Mouse (Mus musculus): ENCODE data around the gene Cyp2c70. TPM values are rescaled to one million over a fixed set of nuclear protein-coding genes. Genes with fewer than 3 reads are reported as not detected.
"Not testable (repeated sequence)": the region's sequence is repeated elsewhere in the genome, so short reads cannot be mapped to it uniquely, and the experiment has no call there.

The Cyp2c70 gene
- polyA plus RNA-seq, 1 experiment from 2014 or later, result 5.9 TPM

DNA sequence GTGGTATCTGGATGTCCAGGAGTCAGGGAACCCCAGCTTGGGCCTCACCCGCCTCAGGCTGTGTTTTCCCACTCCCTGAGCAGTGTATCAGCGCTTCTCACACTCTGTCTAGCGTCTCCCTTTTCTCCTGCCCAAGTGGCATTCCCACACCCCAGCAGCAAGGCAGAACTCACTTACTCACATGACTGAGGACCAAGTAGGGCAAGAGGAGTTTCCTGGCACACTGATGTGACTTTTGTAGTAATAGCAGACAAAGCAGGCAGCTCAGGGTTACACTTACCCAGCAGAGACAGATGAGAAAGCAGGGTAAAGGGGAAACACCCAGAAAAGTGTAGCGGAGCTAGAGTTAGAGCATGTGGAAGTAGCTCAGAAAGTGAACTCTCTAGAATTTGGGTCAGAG is 8.8 kb downstream of the Cyp2c70 start:
- WGBS (ENCODE audit: insufficient replicate concordance), result 66% methylated on average over 4 of the region's 4 CpGs
- H3K9me3 ChIP-seq (replicated peaks), result no peaks in the 10 kb centered on the region
- ATAC-seq, result no peak

DNA sequence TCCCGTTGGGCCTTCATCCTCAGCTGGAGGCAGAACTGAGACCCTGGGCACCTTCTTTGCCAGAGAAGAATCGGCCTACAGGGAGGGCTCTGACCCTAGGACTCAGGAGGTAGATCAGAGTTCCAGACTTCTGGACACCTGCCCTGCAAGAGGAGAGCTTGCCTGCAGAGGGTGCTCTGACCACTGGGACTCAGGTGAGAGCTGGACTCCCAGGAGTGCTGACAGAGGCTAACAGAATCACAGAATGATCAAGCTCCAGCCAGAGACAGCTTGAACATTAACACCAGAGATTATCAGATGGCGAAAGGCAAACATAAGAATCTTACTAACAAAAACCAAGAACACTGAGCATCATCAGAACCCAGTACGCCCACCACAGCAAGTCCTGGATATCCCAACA is 18.7 kb downstream of the Cyp2c70 start:
- H3K36me3 ChIP-seq; H3K9ac ChIP-seq; H3K27ac ChIP-seq; ATAC-seq; H3K27me3 ChIP-seq (replicated peaks); H3K9me3 ChIP-seq (replicated peaks); H3K4me2 ChIP-seq; H3K4me1 ChIP-seq; H3K4me3 ChIP-seq: not testable (repeated sequence)
- 50% methylated on average over 4 of the region's 4 CpGs for WGBS (ENCODE audit: insufficient replicate concordance)

More for the DNA sequence above, 8.8 kb downstream of the Cyp2c70 start:
- Histone ChIP-seq H3K27me3 (replicated peaks) (no peaks in the 10 kb centered on the region), H3K4me3 (no peak overlapping the region), H3K36me3 (no peaks in the 10 kb centered on the region), H3K9ac (no peak overlapping the region), H3K4me2 (no peak overlapping the region), H3K4me1 (no peaks in the 10 kb centered on the region), H3K27ac (no peak overlapping the region)

DNA sequence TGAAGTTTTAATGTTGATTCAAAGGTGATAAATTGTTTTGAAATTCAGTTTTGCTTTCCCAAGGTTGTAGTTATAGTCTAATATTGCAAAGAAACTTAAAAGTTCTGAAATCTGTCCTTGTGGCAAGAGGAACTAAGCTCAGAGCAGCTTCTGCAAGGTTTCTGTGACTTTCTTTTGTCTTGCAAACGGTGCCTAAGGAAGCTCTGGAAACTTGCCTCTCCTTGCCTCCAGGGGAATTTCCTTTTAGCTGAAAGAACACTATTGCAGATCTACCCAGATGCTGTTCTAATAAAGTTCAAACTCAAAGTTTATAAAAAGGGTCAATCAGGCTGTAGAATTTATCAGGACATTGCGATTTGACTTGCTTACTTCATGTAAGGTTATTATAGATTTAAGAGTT is 60.1 kb downstream of the Cyp2c70 start:
- not testable (repeated sequence) for H3K4me3 ChIP-seq, ATAC-seq

DNA sequence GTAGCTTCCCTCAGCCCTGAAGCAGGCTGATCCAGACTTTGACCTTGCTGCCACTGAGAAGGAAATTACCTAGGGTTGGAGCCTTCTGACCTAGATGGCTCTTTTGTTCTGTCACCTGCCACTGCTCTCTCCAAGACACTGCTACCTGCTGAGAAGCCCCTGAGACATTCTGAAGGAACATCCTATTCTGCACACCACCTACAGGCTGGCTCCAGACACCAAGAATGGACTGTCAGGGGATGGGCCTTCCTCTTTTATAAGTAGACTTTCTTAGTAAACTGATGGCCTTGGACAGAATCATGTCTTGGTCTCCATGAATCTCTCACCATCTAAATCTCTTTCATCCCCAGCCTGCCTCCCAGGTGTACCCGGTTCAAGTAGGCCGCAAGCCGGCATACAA is 62.0 kb downstream of the Cyp2c70 start:
- not testable (repeated sequence) for H3K9ac ChIP-seq; H3K9me3 ChIP-seq (replicated peaks); ATAC-seq; H3K36me3 ChIP-seq; H3K4me2 ChIP-seq; H3K27ac ChIP-seq; H3K4me1 ChIP-seq; H3K27me3 ChIP-seq (replicated peaks); H3K4me3 ChIP-seq
- 71% methylated on average over 3 of the region's 3 CpGs for WGBS (ENCODE audit: insufficient replicate concordance)

More for the DNA sequence above, 60.1 kb downstream of the Cyp2c70 start:
- H3K4me1 ChIP-seq; H3K4me2 ChIP-seq; H3K9ac ChIP-seq; H3K9me3 ChIP-seq (replicated peaks); H3K36me3 ChIP-seq; H3K27me3 ChIP-seq (replicated peaks); H3K27ac ChIP-seq: not testable (repeated sequence)
- 37% methylated on average over 2 of the region's 2 CpGs for WGBS (ENCODE audit: insufficient replicate concordance)

DNA sequence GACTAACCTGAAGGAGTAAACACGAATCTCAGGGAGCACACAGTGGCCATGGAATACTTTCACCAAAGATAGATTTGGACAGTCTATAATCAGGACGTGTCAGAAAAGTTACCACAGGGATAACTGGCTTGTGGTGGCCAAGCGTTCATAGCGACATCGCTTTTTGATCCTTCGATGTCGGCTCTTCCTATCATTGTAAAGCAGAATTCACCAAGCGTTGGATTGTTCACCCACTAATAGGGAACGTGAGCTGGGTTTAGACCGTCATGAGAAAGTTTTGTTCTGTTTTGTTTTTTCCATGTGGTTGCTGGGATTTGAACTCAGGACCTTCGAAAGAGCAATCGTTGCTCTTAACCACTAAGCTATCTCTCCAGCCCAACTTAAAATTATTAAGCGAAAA is 67.5 kb downstream of the Cyp2c70 start:
- not testable (repeated sequence) for ATAC-seq; H3K27ac ChIP-seq; H3K9ac ChIP-seq; H3K36me3 ChIP-seq; H3K9me3 ChIP-seq (replicated peaks); H3K4me3 ChIP-seq; H3K4me1 ChIP-seq; H3K4me2 ChIP-seq; H3K27me3 ChIP-seq (replicated peaks)
- 70% methylated on average over 13 of the region's 13 CpGs for WGBS (ENCODE audit: insufficient replicate concordance)

Other genes starting within 250 kb of the Cyp2c70 start
- gene Cyp2c37, start 194.9 kb downstream of the Cyp2c70 start, polyA plus RNA-seq (2016; fragmentation: Nextera tagmentation; extraction: Ambion mirVana), result 0.20 TPM in 1 of 2 replicates, not detected in the other
- gene Cyp2c54, start 113.5 kb downstream of the Cyp2c70 start, polyA plus RNA-seq (2016; fragmentation: Nextera tagmentation; extraction: Ambion mirVana), result not detected in 2 replicates
- not detected in 2 replicates for gene Cyp2c50, start 97.6 kb downstream of the Cyp2c70 start, polyA plus RNA-seq (2016; fragmentation: Nextera tagmentation; extraction: Ambion mirVana)
- gene Pdlim1, start 84.5 kb upstream of the Cyp2c70 start, polyA plus RNA-seq (2016; fragmentation: Nextera tagmentation; extraction: Ambion mirVana), result 78.3 and 82.3 TPM in 2 replicates

Data from liver, embryonic 12.5 days (tissue).